Mouse (Mus musculus) retina, postnatal 1 day (tissue): ENCODE data around the gene Tspan9.

Experiments used
- DNase-seq: peaks from one replicate; pipeline ENCODE4 v3.0.0-alpha.2; 2012

Gene Tspan9

GRCm38 (mm10) chr6:128143390-128144020 is at the start of gene Tspan9:
Gene Tspan9, minus strand, starts transcription at chr6:128143594.
- DNase-seq, result peak; percentile 82

GRCm38 (mm10) chr6:128183521-128183920 is 40.1 kb upstream of the Tspan9 start:
- DNase-seq, result no peak

DNA sequence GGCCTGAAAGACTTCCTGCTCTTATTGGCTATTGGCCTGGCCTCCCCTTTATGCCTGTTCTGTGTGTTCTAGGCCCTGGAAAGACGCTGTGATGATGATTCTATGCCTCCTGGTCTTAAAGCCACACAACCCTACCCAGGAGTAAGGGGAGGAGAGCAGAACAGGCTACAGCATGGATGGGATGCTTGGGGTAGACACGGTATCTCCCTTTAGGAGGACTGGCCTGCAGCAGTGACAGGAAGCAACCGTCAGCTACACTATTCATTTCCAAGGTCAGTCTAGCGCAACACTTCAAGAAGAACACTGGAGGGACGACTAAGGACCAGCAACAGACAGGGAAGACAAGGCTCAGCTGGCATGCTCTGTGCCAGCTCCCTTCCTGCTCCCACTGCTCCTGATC is 37.8 kb upstream of the Tspan9 start:
- DNase-seq, result no peak

DNA sequence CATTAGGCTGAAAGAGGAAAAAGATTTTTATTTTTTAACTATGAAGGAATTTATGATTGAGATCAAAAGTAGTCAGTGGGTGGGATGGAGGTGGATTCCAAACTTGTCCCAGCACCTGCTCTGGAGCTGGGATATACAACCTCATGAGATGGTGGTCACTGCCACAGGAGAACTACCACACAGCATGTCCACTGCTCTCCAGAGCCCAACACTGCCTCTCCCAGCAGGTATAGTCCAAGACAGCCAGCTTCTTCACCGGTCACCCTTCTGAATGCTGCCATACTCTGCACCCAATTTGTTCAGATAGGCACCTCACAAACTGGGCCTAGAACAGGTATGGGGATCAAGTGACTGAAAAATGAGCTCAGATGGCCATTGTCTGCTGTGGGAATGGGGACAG is 36.3 kb upstream of the Tspan9 start:
- no peak for DNase-seq

DNA sequence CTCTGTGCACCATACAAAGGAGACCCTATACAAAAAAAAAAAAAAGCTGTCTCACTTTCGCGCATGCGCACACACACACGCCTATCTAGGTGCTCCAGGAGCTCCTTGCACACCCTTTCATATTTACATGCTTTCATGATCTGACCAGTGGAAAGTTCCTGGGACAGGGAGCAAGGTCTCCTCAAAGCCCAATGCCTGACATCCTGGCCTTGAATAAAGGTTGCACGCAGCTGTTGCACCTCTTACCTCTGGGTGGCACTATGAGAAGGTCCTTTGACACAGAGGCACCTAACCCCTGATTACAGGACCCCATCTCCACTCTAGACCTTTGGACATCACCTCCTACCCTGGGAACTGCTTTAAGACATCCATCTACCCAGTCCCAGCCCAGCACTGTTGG is 35.9 kb upstream of the Tspan9 start:
- no peak for DNase-seq

- DNase-seq, result no peak
Observed at GRCm38 (mm10) chr6:128178681-128179080, 35.3 kb upstream of the Tspan9 start.

DNA sequence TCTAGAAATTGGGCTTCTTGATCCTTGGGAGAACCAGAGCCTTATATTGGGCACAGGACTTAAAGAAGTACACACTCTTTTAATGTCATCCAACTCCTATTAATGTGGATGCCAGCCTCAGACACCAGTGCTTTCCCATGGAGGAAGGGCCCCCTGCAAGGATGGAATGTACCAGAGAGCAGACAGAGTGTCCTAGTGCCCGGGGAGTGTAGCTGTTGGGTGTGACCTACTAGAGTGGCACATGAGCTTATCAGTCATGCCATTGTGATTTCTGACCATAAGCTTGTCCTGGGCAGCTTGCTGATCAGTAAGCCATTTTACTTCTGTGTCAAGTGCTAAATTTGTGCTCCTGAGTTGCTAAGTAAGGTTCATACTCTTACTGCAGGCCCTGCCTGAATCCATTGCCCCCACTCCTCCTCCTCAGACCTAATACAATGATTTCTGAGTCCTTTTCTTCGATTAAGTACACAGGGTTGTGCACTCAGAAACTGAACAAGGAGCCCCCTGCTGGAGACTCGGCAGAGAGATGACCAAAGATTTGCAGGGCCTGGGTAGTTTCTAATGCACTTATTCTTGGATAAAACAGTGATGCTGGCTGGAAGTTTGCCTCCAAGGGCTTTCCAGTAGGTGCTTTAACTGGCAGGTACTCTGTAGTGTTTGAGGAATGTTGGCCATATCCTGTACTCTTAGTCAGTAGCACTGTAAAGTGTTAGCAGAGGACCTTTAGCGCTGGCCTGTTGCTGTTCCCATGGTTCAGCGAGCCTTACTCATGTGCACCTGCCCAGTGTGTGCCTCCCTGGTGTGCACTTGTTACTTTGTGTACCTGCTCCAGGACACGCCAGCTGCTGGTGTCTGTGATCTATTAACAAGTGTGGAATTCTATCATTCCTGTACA is 25.6 kb upstream of the Tspan9 start:
- peak; percentile 62 for DNase-seq

DNA sequence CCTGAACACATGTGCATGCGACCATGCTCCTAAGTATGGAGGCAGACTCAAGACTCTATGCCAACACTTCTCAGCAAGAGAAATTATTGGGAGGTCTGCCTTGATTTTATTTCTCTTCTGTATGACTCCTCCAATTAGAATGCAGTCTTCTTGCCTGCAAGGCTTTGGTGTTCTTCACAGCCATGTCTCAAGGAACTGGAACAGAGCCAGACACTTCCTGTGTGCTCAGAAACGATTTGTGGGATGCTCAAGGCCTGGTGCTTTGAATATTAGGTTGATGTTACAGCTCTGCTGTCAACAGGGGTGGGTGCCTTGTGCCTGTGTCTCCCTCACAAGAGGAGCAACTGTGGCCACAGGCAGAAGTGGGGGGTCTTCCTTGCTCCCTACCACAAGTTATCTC is 22.2 kb upstream of the Tspan9 start:
- no peak for DNase-seq

DNA sequence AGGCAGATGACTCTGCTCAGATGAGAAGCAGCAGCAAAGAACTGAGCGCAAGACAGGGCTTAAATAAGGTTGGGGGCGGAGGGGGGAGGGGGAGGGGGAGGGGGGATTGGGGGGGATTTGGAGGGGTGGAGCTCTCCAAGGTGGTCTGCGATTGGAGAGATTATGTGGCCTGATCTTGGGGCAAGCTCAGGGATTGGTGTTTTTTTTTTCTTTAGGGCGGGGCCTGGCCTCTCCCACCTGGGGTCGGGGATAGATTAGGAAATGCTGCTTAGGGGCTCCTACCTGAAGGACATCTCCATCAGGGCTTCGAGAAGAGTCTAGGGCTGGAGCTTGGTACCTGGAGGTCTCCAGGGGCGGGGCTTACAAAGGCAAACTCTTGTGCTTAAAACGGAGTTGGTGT is 21.2 kb upstream of the Tspan9 start:
- DNase-seq, result no peak

GRCm38 (mm10) chr6:128159092-128159491 is 15.7 kb upstream of the Tspan9 start:
- no peak for DNase-seq

- peak; percentile 51 for DNase-seq
Observed at GRCm38 (mm10) chr6:128158031-128158430, 14.6 kb upstream of the Tspan9 start.

- DNase-seq, result no peak
Observed at GRCm38 (mm10) chr6:128156476-128156875, 13.1 kb upstream of the Tspan9 start.

- no peak for DNase-seq
Observed at GRCm38 (mm10) chr6:128155935-128156334, 12.5 kb upstream of the Tspan9 start.

DNA sequence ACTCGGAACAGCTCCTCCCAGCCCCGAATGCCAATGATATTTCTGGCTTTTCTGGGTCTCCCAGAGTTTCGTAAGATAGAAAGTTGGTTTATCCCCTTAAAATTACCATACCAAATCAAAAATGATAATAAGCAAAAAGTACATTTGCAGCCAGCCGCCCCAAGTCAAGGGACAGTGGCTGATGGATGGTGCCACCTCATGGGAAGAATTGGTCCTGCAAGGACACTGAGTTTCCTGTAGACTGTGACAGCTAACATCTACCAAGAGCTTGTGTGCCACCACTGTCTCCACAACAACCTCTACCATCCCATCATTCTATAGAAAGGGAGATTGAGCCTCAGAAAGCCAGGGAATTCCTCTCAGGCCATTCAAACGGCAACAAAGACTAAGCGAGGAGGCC is 2.4 kb upstream of the Tspan9 start:
- DNase-seq, result peak; percentile 55

- DNase-seq, result no peak
Observed at GRCm38 (mm10) chr6:128142369-128143278, 770 bp downstream of the Tspan9 start.

GRCm38 (mm10) chr6:128140724-128141123 is 2.7 kb downstream of the Tspan9 start:
- DNase-seq, result peak; percentile 43

- no peak for DNase-seq
Observed at GRCm38 (mm10) chr6:128137855-128138254, 5.5 kb downstream of the Tspan9 start.

DNA sequence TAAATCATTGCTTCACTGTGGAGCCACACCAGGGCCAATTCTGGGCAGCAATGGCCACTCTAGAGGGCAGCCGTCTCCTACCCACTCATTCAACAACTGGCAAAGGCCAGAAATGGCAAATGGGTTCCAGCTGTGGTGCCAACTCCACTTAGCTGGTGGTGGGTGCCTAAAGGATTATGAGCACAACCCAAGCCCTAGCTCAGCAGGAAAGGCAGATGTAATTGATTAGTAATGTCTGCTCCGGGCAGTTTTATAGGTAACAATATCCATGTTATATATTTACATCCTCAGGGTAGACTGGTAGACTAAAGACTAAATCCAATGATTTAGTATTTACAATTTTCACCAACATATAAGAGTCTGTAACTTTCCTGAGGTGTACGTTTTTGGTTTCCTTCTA is 6.7 kb downstream of the Tspan9 start:
- DNase-seq, result no peak

DNA sequence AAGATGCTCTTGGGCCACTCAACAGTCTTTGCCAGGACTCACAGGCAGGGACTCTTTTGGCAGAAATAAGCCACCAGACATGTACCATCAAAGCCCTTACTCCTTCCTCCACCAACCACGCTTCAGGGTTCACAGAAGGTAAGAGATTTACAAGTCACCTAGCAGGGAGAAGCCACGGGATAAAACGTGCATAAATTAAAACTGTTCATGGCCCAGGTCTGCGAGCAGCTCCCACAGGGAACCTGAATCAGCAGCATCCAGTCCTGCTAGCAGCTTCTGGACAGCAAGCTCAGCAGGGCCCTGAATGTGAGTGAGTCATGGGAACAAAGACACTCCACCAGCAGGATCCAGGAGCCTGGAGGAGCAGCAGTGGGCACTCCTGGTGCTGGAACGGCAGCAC is 7.9 kb downstream of the Tspan9 start:
- DNase-seq, result no peak

GRCm38 (mm10) chr6:128135006-128135405 is 8.4 kb downstream of the Tspan9 start:
- no peak for DNase-seq

DNA sequence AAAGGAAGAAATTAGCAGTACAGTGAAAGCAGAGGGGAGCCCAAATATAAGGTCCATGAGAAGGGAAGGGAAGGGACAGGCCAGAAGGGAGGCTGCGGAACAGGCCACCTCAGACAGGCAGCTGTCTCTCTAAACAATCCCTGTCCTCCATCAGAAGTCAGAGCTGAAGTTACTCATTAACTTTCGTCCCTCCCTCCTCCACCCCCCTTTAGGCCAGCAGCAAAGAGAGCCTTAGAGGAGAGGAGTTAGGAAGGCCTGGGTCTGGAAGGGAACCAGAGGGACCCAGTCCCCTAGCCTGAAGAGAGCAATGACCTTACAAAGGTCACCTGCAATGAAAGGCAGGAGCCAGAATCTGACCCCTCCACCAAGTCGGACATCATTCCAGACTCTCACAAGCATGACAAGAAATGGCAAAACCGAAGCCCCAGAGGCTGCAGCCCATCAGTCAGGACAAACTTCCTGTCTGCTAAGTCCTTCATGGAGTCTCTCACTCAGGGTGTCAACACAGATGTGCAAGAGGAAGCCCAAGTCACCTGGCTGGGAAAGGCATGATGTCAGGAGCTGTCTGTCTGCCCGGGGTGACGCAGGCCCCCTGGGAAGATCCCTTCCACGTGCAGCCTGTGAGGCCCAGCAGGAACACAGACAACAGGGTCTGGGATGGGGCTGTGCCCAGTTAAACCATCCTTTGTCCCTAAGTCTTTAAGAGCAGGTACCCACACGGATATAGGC is 9.0 kb downstream of the Tspan9 start:
- no peak for DNase-seq

DNA sequence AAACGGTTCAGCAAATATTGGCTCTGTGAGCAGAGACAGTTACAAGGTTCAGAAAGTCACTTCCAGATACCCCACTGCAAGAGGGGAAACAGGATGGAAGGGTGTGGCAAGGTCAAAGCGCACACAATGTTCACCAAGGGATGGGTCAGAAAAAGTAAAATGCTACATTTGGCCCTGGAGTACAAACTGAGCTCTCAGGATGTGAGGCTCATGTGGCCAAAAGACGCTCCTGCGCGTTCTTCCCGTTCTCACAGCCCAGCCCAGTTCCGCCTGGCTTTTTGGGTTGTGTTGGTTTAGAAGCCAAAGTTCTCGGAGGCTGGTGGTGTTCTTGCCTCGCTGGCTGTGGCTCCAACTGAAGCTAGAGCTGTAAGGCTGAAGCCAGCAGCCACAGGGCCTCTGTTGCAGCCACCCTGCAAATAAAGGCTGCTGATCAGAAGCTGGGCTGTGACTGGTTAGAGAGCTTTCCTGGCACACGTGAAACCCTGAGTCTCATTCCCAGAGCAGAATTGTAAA is 9.7 kb downstream of the Tspan9 start:
- DNase-seq, result no peak
